Mouse (Mus musculus) embryonic facial prominence, embryonic 11.5 days (tissue): ENCODE data around the gene Zfp74. TPM values are rescaled to one million over a fixed set of nuclear protein-coding genes. Genes with fewer than 3 reads are reported as not detected.

ENCODE experiments used
- ATAC-seq: fragments of 200-750 bp; cut with Nextera tagmentation; replicated peaks from 2 replicates; pipeline ENCODE4 v1.8.0; 2017; ENCODE audit warnings: low read depth; ENCODE audit not compliant: insufficient number of reproducible peaks, low FRiP score, low TSS enrichment
- DNase-seq: peaks from one replicate; pipeline ENCODE4 v3.0.0-alpha.2; 2015; ENCODE audit warnings: low spot score
- H3K27ac ChIP-seq: fragments of 300-500 bp; sonication (generic); replicated peaks from 2 replicates; pipeline ENCODE4 v1.5.1; 2014; ENCODE audit warnings: mild to moderate bottlenecking, low read depth, low read length, control low read depth
- H3K27me3 ChIP-seq: fragments of 300-500 bp; sonication (generic); 2 replicates; pipeline ENCODE4 v1.6.1; 2014; ENCODE audit warnings: mild to moderate bottlenecking, low read length, moderate library complexity, mixed read lengths; ENCODE audit not compliant: control insufficient read depth, insufficient read depth
- H3K36me3 ChIP-seq: fragments of 300-500 bp; sonication (generic); replicated peaks from 2 replicates; pipeline ENCODE4 v1.6.1; 2014; ENCODE audit warnings: low read depth, mild to moderate bottlenecking, low read length, moderate library complexity, mixed read lengths; ENCODE audit not compliant: control insufficient read depth, insufficient read depth
- H3K4me1 ChIP-seq: fragments of 300-500 bp; sonication (generic); 2 replicates; pipeline ENCODE4 v1.6.1; 2014; ENCODE audit warnings: low read length, mixed read lengths; ENCODE audit not compliant: control insufficient read depth, insufficient read depth
- H3K4me2 ChIP-seq: fragments of 300-500 bp; sonication (generic); 2 replicates; pipeline ENCODE4 v1.6.1; 2014; ENCODE audit warnings: low read depth, mild to moderate bottlenecking, control low read depth, low read length, moderate library complexity
- H3K4me3 ChIP-seq: fragments of 300-500 bp; sonication (generic); 2 replicates; pipeline ENCODE4 v1.5.1; 2014; ENCODE audit warnings: low read depth, low read length, control low read depth
- H3K9ac ChIP-seq: fragments of 300-500 bp; sonication (generic); replicated peaks from 2 replicates; pipeline ENCODE4 v1.6.1; 2014; ENCODE audit warnings: mild to moderate bottlenecking, control low read depth, low read length
- H3K9me3 ChIP-seq: fragments of 300-500 bp; sonication (generic); replicated peaks from 2 replicates; pipeline ENCODE4 v1.6.1; 2016; ENCODE audit warnings: mild to moderate bottlenecking, low read length, inconsistent platforms, mixed read lengths; ENCODE audit not compliant: control insufficient read depth
- WGBS: fragments of 180-500 bp; shearing (Covaris S2); extraction: QIAGEN DNeasy Blood & Tissue Kit; methylation state at CpG from one replicate; pipeline ENCODE4 v1.1.7; 2014; 5-methylcytosine and 5-hydroxymethylcytosine counted together
- polyA plus RNA-seq: library from polyadenylated mRNA; unstranded; fragments of >200 nt; fragmentation: Nextera tagmentation; extraction: Ambion mirVana; gene quantifications from 2 replicates; pipeline ENCODE4 v1.2.1, GENCODE M21; 2014

The Zfp74 gene
- polyA plus RNA-seq, 1 experiment from 2014 or later: 10.0 TPM

DNA sequence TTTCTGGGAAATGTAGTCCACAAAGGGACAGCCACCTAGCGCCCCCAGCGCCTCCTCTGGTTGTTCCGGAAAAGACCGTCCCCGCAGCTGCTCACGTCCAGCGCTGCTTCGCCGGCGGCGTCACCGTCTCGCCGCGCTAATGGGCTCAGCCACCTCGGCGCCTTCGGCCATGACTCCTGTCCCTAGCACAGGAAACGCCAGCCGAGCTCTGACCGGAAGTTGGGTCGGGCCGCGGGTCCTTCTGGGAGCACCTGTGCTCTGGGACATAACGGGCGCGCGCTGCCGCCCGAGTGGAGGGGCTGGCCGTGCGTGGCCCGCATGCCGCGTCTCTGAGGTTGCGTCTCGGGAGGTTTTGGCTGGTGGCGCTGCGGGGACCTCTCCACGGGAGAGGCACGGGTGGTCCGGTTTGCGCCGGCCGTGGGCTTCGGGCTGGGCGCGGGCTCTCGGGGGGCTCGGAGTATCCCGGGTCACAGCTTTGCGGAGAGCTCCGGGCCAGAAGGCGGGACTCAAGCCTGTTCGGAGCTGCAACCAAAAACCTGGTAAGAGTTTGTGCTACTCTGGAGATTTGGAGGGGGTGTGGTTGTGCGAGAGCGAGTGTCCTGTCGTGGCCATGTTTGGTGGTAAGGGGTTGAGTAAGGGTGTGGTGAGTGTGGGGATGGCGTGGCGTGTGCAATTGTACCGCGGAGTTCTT lies 29.9 kb upstream of the Zfp74 start, which contains the start of gene Zfp568:
Zfp568 (plus strand) TSS at position 266 of the 691 bp plus-strand sequence.
- H3K27me3 ChIP-seq: no peaks in the 10 kb centered on the region
- ATAC-seq (peak; percentile 92), DNase-seq (peak; percentile 93)
- peak within 1 kb of the TSS; percentile 86 for H3K4me3 ChIP-seq
- peak within 1 kb of the TSS; percentile 89 for H3K27ac ChIP-seq
- H3K36me3 ChIP-seq: peaks cover 4% of the 10 kb centered on the region
- under 1% methylated on average over 62 of the region's 62 CpGs for WGBS
- no peaks in the 10 kb centered on the region for H3K4me1 ChIP-seq
- peak within 1 kb of the TSS; percentile 48 for H3K4me2 ChIP-seq
- peak within 1 kb of the TSS; percentile 89 for H3K9ac ChIP-seq
- no peaks in the 10 kb centered on the region for H3K9me3 ChIP-seq

DNA sequence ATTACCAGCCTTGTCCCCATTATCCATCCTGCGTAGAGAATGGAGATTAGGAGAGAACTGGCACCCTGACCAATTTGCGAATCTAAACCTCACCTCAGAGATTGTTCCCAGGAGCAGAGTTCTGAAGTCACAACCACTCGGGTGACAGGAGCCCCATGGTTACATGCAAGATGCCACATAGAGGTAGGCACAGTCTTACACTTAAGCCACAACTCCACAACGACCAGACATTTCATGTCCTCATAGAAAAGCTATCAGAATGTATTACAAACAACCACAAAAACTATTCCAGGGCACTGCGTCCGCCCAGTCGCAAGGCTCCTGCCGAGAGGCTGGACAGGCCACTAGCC lies 29.4 kb upstream of the Zfp74 start:
- ATAC-seq (no peak; the same call in 1 of the 2 replicates), DNase-seq (no peak)
- H3K36me3 ChIP-seq: peaks cover 4% of the 10 kb centered on the region
- H3K27me3 ChIP-seq: no peaks in the 10 kb centered on the region
- WGBS: 0% methylated on average over 8 of the region's 8 CpGs
- no peaks in the 10 kb centered on the region for H3K9me3 ChIP-seq
- no peaks in the 10 kb centered on the region for H3K4me1 ChIP-seq
- peak overlapping the region; percentile 86 for H3K4me3 ChIP-seq
- H3K4me2 ChIP-seq: peak overlapping the region; percentile 48
- H3K27ac ChIP-seq: peak overlapping the region; percentile 89
- H3K9ac ChIP-seq: peak overlapping the region; percentile 89

DNA sequence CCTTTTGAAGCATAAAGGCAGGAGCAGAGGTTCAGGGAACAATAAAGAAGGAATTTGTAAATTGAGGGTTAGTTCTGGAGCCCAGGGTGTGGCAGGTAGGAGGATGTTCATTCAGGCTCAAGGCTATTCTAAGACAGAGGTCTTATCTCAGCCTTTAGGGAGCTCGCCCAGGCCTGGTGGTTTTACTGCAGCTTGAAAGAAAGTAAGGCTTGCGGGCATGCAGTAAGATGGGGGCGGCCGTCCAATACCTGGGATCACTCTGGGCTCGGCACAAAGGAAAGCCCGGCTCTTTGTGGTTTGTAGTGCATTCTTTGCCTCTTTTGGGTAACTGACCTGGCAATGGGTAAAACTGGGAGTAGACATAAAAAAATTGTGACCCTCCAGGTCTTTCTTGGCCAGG lies 29.0 kb upstream of the Zfp74 start:
- WGBS: 31% methylated on average over 6 of the region's 6 CpGs
- peak; percentile 2 for DNase-seq
- ATAC-seq: no peak
- Histone ChIP-seq H3K4me3 (peak overlapping the region; percentile 86), H3K4me2 (peak overlapping the region; percentile 48), H3K9ac (peak overlapping the region; percentile 89), H3K27me3 (no peaks in the 10 kb centered on the region), H3K9me3 (no peaks in the 10 kb centered on the region), H3K4me1 (no peaks in the 10 kb centered on the region), H3K36me3 (peaks cover 2% of the 10 kb centered on the region), H3K27ac (peak overlapping the region; percentile 89; the same call in 1 of the 2 replicates)

DNA sequence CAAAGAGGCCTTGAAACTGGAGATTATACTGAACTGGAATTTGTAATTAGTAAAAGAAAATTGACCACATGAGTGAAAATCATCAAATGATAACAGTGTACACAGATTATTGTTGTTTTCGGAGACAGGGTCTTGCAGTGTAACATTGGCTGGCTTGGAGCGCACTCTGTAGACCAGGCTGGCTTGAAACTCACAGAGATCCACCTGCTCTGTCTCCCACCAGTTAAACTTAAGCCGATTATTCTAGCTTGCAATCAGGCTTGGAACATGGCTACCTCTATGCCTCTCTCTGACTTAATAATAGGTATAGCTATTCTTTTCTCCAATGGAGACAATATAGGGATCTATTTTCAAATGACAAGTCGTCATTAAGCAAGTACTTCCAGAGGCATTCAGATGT lies 28.5 kb upstream of the Zfp74 start:
- no peaks in the 10 kb centered on the region for H3K27me3 ChIP-seq
- no peaks in the 10 kb centered on the region; the same call in 1 of the 2 replicates for H3K36me3 ChIP-seq
- no peak overlapping the region for H3K4me3 ChIP-seq
- H3K4me2 ChIP-seq: no peak overlapping the region
- H3K4me1 ChIP-seq: no peaks in the 10 kb centered on the region
- no peak overlapping the region for H3K27ac ChIP-seq
- no peaks in the 10 kb centered on the region for H3K9me3 ChIP-seq
- no peak for ATAC-seq
- no peak for DNase-seq
- no peak overlapping the region for H3K9ac ChIP-seq
- WGBS: 78% methylated on average over 4 of the region's 4 CpGs

DNA sequence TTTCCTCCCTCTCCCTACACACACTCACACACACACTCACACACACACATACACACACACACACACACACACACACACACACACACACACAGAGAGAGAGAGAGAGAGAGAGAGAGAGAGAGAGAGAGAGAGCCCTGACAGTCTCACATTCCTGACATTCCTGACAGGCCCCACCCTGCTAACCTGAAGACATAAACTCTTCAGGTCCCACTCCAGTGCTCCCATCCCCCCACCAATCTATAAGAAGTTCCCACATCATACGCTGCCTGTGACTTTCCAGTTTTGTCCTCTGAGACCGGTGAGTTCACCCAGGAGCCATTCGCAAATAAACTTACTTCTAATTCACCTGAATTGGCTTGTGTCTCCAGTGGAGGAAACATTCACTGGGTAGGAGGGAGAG lies 28.0 kb upstream of the Zfp74 start:
- 78% methylated on average over 3 of the region's 3 CpGs for WGBS
- no peaks in the 10 kb centered on the region for H3K4me1 ChIP-seq

DNA sequence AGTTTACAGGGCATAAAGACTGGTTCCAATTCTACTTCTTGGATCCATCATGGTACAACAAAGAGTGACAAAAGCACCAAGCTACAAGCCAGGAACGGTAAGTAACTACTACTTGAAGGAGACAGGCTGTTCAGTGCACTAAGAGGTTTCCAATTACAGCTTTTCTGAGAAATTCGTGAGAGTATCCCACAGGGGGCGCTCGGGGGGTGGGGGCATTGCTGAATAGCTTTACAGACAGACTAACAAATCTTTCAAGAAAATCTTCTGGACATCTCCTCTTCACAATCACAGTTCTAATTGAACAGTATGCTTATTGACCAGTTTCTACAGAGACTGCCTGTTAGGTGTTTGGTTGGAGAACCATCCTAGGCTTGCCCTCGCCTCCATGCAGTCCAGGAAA lies 27.6 kb upstream of the Zfp74 start:
- Histone ChIP-seq H3K9ac (no peak overlapping the region), H3K36me3 (no peaks in the 10 kb centered on the region; the same call in 1 of the 2 replicates), H3K9me3 (no peaks in the 10 kb centered on the region), H3K4me1 (no peaks in the 10 kb centered on the region), H3K4me2 (no peak overlapping the region), H3K27ac (no peak overlapping the region), H3K4me3 (no peak overlapping the region), H3K27me3 (no peaks in the 10 kb centered on the region)
- no peak for ATAC-seq
- 40% methylated on average over 5 of the region's 5 CpGs for WGBS
- no peak for DNase-seq

More for the DNA sequence above, 28.0 kb upstream of the Zfp74 start:
- no peaks in the 10 kb centered on the region; the same call in 1 of the 2 replicates for H3K36me3 ChIP-seq
- ATAC-seq (no peak), DNase-seq (peak; percentile 30)
- H3K4me3 ChIP-seq: no peak overlapping the region
- H3K27me3 ChIP-seq: no peaks in the 10 kb centered on the region
- no peak overlapping the region for H3K27ac ChIP-seq
- no peaks in the 10 kb centered on the region for H3K9me3 ChIP-seq
- no peak overlapping the region for H3K4me2 ChIP-seq
- H3K9ac ChIP-seq: no peak overlapping the region

DNA sequence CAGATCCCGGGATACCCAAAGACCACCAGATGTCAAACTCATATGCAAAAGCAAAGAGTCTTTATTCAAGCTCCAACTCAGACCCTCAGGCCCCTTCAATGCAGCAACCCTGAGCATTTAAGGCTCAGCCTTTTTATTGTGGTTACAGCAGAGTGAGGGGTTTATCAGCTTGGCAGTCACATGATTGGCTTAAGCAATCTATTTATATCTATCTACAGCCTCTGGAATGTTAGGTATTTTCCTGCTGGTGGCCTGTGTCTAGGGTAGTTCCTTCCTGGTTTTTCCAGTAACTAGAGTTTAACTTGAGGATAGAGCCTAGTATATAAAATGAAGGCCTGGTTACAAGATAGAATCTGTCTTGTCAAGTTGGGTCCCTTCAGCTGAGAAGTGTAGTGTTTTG lies 26.9 kb upstream of the Zfp74 start:
- Histone ChIP-seq H3K27me3 (no peaks in the 10 kb centered on the region), H3K4me1 (no peaks in the 10 kb centered on the region), H3K9ac (no peak overlapping the region), H3K4me3 (no peak overlapping the region), H3K27ac (no peak overlapping the region), H3K9me3 (no peaks in the 10 kb centered on the region), H3K4me2 (no peak overlapping the region), H3K36me3 (no peaks in the 10 kb centered on the region; the same call in 1 of the 2 replicates)
- no peak for ATAC-seq
- WGBS: 91% methylated on average over 1 of the region's 1 CpGs
- no peak for DNase-seq

DNA sequence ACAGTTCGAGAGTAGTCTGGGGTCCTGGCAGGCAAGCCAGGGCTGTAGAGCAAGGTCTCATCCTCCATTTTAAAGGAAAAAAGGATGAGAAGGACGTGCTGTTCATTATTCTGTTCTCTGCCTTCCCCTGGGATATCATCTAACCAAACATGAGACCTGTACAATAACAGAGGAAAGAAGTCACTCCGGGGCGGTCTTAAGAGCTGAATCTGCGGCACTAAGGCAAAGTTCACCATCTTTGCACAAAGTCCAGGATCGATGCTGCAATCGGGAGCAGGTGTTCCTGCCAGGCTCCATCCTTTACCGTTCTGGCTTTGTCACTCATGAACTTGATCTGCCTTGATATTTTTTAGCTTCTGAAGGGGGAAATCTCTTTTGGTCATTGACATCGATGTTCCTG lies 16.8 kb upstream of the Zfp74 start:
- Histone ChIP-seq H3K9ac (no peak overlapping the region), H3K27ac (no peak overlapping the region), H3K9me3 (no peaks in the 10 kb centered on the region), H3K36me3 (no peaks in the 10 kb centered on the region), H3K4me2 (no peak overlapping the region), H3K4me1 (no peaks in the 10 kb centered on the region), H3K27me3 (no peaks in the 10 kb centered on the region), H3K4me3 (no peak overlapping the region)
- DNase-seq (no peak), ATAC-seq (no peak)
- 82% methylated on average over 9 of the region's 9 CpGs for WGBS
